Mouse (Mus musculus) testis, postnatal 14 days (tissue): ENCODE measurements around the gene Kcnh8.

ENCODE experiments used
- DNase-seq: peaks from one replicate; pipeline ENCODE4 v3.0.0; 2021; ENCODE audit warnings: low spot score

Gene Kcnh8

GRCm38 (mm10) chr17:52819007-52819406, 216.5 kb downstream of the Kcnh8 start:
- no peak for DNase-seq

GRCm38 (mm10) chr17:52829678-52830077, 227.2 kb downstream of the Kcnh8 start:
- no peak for DNase-seq

- DNase-seq = no peak
Measured at GRCm38 (mm10) chr17:52873195-52873594, 270.7 kb downstream of the Kcnh8 start.

GRCm38 (mm10) chr17:52878964-52879363, 276.5 kb downstream of the Kcnh8 start:
- no peak for DNase-seq

GRCm38 (mm10) chr17:52880051-52880450, 277.5 kb downstream of the Kcnh8 start:
- no peak for DNase-seq

- no peak for DNase-seq
Measured at GRCm38 (mm10) chr17:52885210-52885609, 282.7 kb downstream of the Kcnh8 start.

- no peak for DNase-seq
Measured at GRCm38 (mm10) chr17:52920519-52921106, 318.1 kb downstream of the Kcnh8 start.

- DNase-seq = no peak
Measured at GRCm38 (mm10) chr17:52943966-52944365, 341.5 kb downstream of the Kcnh8 start.

GRCm38 (mm10) chr17:52972735-52973134, 370.2 kb downstream of the Kcnh8 start:
- DNase-seq = no peak

GRCm38 (mm10) chr17:52980958-52981357, 378.4 kb downstream of the Kcnh8 start:
- DNase-seq = no peak
